Mouse (Mus musculus) liver, adult 2 months (tissue): ENCODE measurements around the gene Il34.

Source experiments
- CTCF ChIP-seq: fragments of 200-500 bp; IDR thresholded peaks from 2 replicates; pipeline ENCODE4 v1.5.1; 2011; ENCODE audit warnings: low read depth, low read length, control low read depth
- POLR2A ChIP-seq: fragments of 200-500 bp; IDR thresholded peaks from 2 replicates; pipeline ENCODE4 v1.6.1; 2011; ENCODE audit warnings: low read length, control low read depth; ENCODE audit not compliant: insufficient read depth; ENCODE audit errors: extremely low read depth

GRCm38 (mm10) chr8:110791164-110791563 lies 14.6 kb downstream of the Il34 start:
- no peak for TF ChIP-seq POLR2A
- TF ChIP-seq CTCF = no peak
